ENCODE assay signal across 14 mouse cellular contexts in the genomic region with DNA sequence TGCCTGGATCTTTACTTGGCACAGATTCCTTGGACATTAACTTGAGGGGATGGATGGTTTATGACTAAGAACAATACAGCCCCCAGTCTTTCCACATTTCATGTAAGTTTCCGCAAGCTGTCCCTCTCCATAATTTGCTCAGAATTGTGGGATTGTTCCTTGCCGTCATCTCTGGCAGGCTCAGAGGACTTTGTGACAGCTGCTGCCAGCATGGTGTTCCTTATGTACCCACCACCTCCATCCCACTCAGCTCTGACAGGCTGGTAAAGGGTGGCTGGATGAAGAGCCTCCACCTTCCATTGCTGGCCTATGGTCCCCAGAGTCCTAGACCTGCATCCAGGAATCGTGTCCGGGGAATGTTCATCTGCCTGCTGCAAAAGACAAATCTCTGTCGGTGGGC.
DNase-seq lines count a peak whose midpoint lies in the region; ATAC-seq lines count a peak whose summit lies in the region.
"Had no signal": no experiment of that assay in that cellular context is flagged by ENCODE, and none has a peak within 500 bp of the region (broad histone marks: within the 10 kb centered on the region; RNA-seq: fewer than 3 reads in every experiment).

No protein-coding gene starts in this region.

- intact Hi-C loops in heart, postnatal 14 days (cut with DNase I), result no loop called here

- peak; percentile 23 for DNase-seq in heart, adult 11 months
- DNase-seq in heart, postnatal 14 days, result no peak
- DNase-seq in right cerebral cortex, postnatal 25 days, result peak; percentile 8
- no peak for DNase-seq in right cerebral cortex, postnatal 14 days
- peak; percentile 31 for DNase-seq in layer of hippocampus, adult 9-10 months (ENCODE audit: low spot score)
- DNase-seq in telencephalon, adult 2 months (ENCODE audit: low read depth, low spot score), result peak; percentile 60
- no peak for DNase-seq in thymus, adult 18-20 months
- DNase-seq: adrenal gland, adult 2 months; cerebellum, postnatal 25 days; kidney, adult 9 months; kidney, postnatal 4 days; retina, postnatal 1 day had no signal

- no peak for ATAC-seq in erythroblast, adult 5-6 weeks (replicated peaks; ENCODE audit: low FRiP score, poor library complexity, severe bottlenecking)
- ATAC-seq: intestine, embryonic 15.5 days had no signal

Comparison
In these comparisons a context has a peak if more than half of its experiments do, and no peak if none do; other contexts are left out.
1. DNase-seq: peak in heart, adult 11 months (single experiment), right cerebral cortex, postnatal 25 days (single experiment), layer of hippocampus, adult 9-10 months (single experiment) and telencephalon, adult 2 months (single experiment); none in heart, postnatal 14 days (0 of 2), right cerebral cortex, postnatal 14 days (single experiment) and thymus, adult 18-20 months (0 of 2).